Mouse (Mus musculus): ENCODE data around the gene Hand1. TPM values are rescaled to one million over a fixed set of nuclear protein-coding genes. Genes with fewer than 3 reads are reported as not detected.

Hand1 gene
- polyA plus RNA-seq (2015; fragmentation: Nextera tagmentation; extraction: Ambion mirVana) = 0.62 and 0.69 TPM in 2 replicates

DNA sequence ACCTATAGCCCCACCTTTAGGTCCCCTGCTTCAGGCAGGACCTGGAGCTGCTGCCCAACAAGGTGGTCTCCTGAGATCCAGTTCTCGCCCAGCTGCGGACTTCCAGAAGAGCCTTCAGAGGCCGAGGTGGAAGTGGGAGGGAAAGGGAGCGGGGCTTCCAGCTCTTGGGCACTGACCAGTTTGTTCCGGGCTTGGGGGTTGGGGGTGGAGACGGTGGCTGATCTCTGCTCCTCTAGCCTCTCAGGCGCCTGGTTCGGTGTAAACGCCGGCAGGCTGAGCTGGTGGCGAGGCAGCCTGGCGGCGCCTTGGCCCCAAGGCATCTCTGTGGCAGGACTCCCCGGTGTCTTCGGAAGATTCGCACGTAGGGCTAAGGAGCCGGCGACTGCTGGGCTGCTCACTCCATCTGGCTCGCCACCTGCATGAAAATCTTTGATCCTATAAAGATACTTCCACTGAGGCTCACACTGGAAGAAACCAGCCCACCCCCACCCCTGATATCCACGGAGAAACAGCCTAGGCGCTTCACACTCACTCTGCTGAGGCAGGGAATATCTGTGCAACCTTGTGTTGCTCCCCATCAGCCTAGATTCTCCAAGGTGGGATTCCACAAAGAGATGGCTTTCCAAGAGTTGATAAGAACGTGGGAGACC, at the start of gene Hand1:
TSS of gene Hand1 (minus strand) at position 267 of the 650 bp plus-strand sequence.
- peak within 1 kb of the TSS; percentile 8; the same call in 1 of the 2 replicates for H3K4me2 ChIP-seq (replicated peaks)
- H3K4me3 ChIP-seq (replicated peaks) = peak within 1 kb of the TSS; percentile 10
- peaks cover 33% of the 10 kb centered on the region for H3K4me1 ChIP-seq
- no peaks in the 10 kb centered on the region for H3K9me3 ChIP-seq (replicated peaks)
- no peak within 1 kb of the TSS for H3K27ac ChIP-seq (replicated peaks)
- ATAC-seq (ENCODE audit: insufficient number of reproducible peaks, low FRiP score, low TSS enrichment, low read depth) = no peak
- H3K27me3 ChIP-seq = peaks cover 96% of the 10 kb centered on the region
- no peaks in the 10 kb centered on the region for H3K36me3 ChIP-seq
- H3K9ac ChIP-seq = no peak within 1 kb of the TSS
- 19% methylated on average over 23 of the region's 23 CpGs for WGBS

DNA sequence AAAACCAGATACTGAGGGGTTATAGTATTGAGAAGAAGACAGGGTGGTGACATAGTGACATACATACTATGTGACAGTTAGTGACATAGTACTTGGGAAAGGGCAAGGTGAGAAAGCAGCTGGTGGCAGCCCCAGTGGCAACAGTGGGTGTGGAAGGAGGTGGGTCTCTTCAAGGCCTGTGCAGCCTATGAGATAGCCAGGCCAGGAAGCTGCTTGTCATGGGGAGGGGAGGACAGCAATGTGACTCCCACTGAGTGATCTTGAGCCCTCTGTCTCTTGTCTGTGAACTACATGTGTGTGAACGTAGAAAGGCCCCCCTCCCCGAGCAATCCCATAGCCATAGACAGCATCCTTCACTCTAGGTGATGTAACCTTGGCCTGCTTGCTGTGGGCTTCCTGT, 43.5 kb upstream of the Hand1 start:
- H3K4me3 ChIP-seq (replicated peaks) = no peak overlapping the region
- no peak overlapping the region for H3K4me2 ChIP-seq (replicated peaks)
- H3K27ac ChIP-seq (replicated peaks) = no peak overlapping the region
- no peak overlapping the region for H3K9ac ChIP-seq
- 76% methylated on average over 2 of the region's 2 CpGs for WGBS
- no peaks in the 10 kb centered on the region for H3K9me3 ChIP-seq (replicated peaks)
- no peaks in the 10 kb centered on the region for H3K4me1 ChIP-seq
- H3K27me3 ChIP-seq = no peaks in the 10 kb centered on the region
- ATAC-seq (ENCODE audit: insufficient number of reproducible peaks, low FRiP score, low TSS enrichment, low read depth) = peak; percentile 29; the same call in 1 of the 2 replicates
- H3K36me3 ChIP-seq = no peaks in the 10 kb centered on the region

DNA sequence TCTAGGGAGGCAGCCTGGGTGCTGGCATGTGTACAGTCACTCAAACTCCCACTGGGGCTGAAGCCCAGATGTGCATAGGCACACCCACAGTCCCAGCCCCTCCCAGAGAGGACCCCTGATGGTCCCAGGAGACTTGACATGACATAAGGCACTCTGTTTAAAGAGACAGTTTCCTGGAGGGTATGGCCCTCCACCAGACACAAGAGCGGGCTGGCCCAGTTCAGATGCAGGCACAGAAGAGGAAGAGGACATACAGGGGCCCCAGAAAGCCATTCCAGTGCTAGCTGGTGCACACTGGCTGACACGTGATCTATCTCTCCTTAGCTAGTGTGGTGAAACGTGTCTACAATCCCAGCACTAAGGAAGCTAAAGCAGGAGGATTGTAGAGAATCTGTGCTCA, 40.4 kb upstream of the Hand1 start:
- Histone ChIP-seq H3K9ac (no peak overlapping the region), H3K9me3 (replicated peaks) (no peaks in the 10 kb centered on the region), H3K4me2 (replicated peaks) (no peak overlapping the region), H3K36me3 (no peaks in the 10 kb centered on the region), H3K4me3 (replicated peaks) (no peak overlapping the region), H3K27me3 (no peaks in the 10 kb centered on the region), H3K4me1 (no peaks in the 10 kb centered on the region), H3K27ac (replicated peaks) (no peak overlapping the region)
- no peak for ATAC-seq (ENCODE audit: insufficient number of reproducible peaks, low FRiP score, low TSS enrichment, low read depth)
- WGBS = 57% methylated on average over 3 of the region's 3 CpGs

DNA sequence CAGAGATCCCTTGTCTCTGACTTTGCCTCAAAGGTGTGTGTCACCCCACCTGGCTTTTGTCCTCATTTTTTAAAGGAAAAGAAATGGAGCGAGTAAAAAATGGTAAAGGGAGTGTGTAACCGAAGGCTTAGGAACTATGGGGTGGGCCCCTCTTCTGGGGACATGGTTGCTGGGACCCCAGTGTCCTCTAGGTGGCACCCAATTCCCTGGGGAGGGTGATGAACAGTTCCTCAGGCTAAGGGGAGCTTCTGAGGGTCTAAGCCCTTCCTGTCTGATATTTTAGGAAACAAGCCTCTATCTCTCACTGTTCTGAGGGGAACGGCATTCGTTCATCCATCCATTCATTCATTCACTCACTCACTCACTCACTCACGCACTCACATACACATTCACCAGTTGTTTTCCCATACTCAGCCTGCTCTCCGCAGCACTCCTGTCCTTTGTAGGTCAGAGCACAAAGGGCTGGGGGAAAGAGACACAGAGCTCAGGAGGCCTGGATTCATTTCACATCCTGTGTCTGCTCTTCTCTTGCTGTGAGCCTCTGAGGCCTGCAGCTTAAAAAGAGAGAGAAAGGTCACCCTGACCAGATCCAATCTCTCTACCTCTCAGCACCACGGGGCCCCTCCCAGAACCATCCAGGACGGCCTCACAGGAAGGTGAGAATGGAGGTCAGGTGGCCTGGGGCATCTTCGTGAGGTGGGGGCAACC, 36.3 kb upstream of the Hand1 start:
- no peak overlapping the region for H3K9ac ChIP-seq
- H3K36me3 ChIP-seq = no peaks in the 10 kb centered on the region
- 0 out of 2 replicates have a peak, but pooled peaks cover 2% of the 10 kb centered on the region for H3K27me3 ChIP-seq
- H3K27ac ChIP-seq (replicated peaks) = no peak overlapping the region
- no peak overlapping the region for H3K4me3 ChIP-seq (replicated peaks)
- H3K4me1 ChIP-seq = no peaks in the 10 kb centered on the region
- no peak overlapping the region for H3K4me2 ChIP-seq (replicated peaks)
- H3K9me3 ChIP-seq (replicated peaks) = no peaks in the 10 kb centered on the region
- no peak for ATAC-seq (ENCODE audit: insufficient number of reproducible peaks, low FRiP score, low TSS enrichment, low read depth)
- 51% methylated on average over 9 of the region's 9 CpGs for WGBS

DNA sequence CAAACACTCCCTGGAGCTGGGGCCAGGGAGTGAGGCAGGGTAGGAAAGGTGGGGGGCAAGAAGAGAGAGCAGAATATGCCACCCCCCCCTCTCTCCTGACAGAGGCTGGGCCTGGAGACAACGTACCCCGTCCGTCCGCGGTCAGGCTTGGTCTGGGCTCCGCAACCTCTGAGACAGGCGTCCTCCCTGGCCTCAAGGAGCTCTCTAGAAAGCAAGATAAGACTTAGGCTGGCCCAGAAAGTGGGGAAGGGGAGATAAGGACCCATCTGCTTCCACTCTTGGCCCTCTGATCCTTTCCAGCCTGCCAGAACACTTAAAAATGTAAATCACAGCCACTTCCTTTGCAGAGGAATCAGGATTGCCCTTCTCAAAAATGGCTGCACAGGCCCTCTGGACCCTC, 33.8 kb upstream of the Hand1 start:
- no peak overlapping the region for H3K4me3 ChIP-seq (replicated peaks)
- H3K4me1 ChIP-seq = no peaks in the 10 kb centered on the region
- no peaks in the 10 kb centered on the region for H3K36me3 ChIP-seq
- H3K27me3 ChIP-seq = 0 out of 2 replicates have a peak, but pooled peaks cover 2% of the 10 kb centered on the region
- H3K9me3 ChIP-seq (replicated peaks) = no peaks in the 10 kb centered on the region
- no peak overlapping the region for H3K27ac ChIP-seq (replicated peaks)
- 28% methylated on average over 7 of the region's 7 CpGs for WGBS
- ATAC-seq (ENCODE audit: insufficient number of reproducible peaks, low FRiP score, low TSS enrichment, low read depth) = no peak
- no peak overlapping the region for H3K4me2 ChIP-seq (replicated peaks)
- no peak overlapping the region for H3K9ac ChIP-seq

DNA sequence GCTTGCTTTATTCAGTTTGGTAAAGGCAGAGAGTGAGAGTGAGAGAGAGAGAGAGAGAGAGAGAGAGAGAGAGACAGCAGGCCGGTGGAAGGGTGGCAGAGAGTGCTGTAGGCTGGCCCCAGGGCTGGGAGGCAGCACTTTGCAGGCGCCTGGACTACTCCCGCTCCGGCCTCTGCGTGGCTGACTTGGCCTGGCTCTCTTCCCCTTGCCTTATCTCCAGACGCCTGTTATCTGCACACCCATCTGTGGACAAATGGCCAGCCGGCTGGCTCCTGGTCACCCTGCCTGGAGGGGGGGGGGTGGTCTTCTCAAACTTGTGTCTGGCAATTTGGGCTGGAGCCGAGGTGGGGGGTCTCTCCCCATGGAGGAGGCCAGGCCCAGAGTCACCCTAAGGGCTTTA, 32.0 kb upstream of the Hand1 start:
- Histone ChIP-seq H3K9me3 (replicated peaks) (no peaks in the 10 kb centered on the region), H3K27me3 (0 out of 2 replicates have a peak, but pooled peaks cover 2% of the 10 kb centered on the region), H3K27ac (replicated peaks) (no peak overlapping the region), H3K4me3 (replicated peaks) (no peak overlapping the region), H3K9ac (no peak overlapping the region), H3K36me3 (no peaks in the 10 kb centered on the region), H3K4me1 (no peaks in the 10 kb centered on the region), H3K4me2 (replicated peaks) (no peak overlapping the region)
- 34% methylated on average over 8 of the region's 8 CpGs for WGBS
- ATAC-seq (ENCODE audit: insufficient number of reproducible peaks, low FRiP score, low TSS enrichment, low read depth) = no peak

DNA sequence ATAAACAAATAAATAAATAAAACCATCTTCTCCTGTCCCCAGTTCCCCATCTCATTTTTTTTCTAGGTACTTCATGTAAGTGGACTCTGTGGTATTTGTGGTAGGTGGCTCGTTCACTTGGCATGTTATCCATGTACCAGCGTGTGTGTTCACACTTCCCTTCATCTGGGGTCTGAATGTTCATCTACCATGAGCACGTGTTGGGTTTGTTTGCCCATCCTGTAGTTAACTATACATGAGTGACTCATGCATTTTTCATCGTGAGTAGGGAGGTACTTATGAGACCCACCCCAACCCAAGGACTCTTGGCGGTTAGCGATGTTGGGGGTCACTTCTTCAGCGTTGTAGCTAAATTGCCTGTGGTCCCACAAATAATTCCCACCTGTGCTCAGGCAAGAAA, 29.5 kb upstream of the Hand1 start:
- no peaks in the 10 kb centered on the region for H3K36me3 ChIP-seq
- no peaks in the 10 kb centered on the region for H3K9me3 ChIP-seq (replicated peaks)
- no peak overlapping the region for H3K4me3 ChIP-seq (replicated peaks)
- no peak overlapping the region for H3K27ac ChIP-seq (replicated peaks)
- H3K27me3 ChIP-seq = no peaks in the 10 kb centered on the region
- no peaks in the 10 kb centered on the region for H3K4me1 ChIP-seq
- no peak for ATAC-seq (ENCODE audit: insufficient number of reproducible peaks, low FRiP score, low TSS enrichment, low read depth)
- 82% methylated on average over 7 of the region's 7 CpGs for WGBS
- H3K4me2 ChIP-seq (replicated peaks) = no peak overlapping the region
- H3K9ac ChIP-seq = no peak overlapping the region

DNA sequence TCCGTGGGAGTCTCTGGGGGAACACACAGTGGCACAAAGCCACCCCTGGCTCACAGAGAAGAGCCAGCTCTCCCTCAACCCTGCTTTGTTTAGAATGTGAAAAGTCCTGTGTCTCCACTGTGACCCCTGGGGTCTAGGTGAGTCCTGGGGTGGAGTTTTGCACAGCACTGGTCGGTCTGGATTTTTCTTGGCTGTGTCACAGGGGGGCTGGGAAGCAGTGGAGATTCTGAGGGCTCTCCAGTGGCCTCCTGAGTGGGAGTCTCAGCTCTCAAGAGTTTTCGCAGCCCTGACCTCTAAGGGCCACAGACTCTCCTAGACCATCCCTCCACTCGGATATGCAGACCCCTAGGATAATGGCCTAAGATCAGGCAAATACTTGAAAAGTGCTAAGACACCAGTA, 25.1 kb upstream of the Hand1 start:
- Histone ChIP-seq H3K4me2 (replicated peaks) (no peak overlapping the region), H3K9ac (no peak overlapping the region), H3K4me3 (replicated peaks) (no peak overlapping the region), H3K36me3 (no peaks in the 10 kb centered on the region), H3K9me3 (replicated peaks) (no peaks in the 10 kb centered on the region), H3K27me3 (no peaks in the 10 kb centered on the region), H3K4me1 (no peaks in the 10 kb centered on the region), H3K27ac (replicated peaks) (no peak overlapping the region)
- 43% methylated on average over 4 of the region's 4 CpGs for WGBS
- no peak for ATAC-seq (ENCODE audit: insufficient number of reproducible peaks, low FRiP score, low TSS enrichment, low read depth)

DNA sequence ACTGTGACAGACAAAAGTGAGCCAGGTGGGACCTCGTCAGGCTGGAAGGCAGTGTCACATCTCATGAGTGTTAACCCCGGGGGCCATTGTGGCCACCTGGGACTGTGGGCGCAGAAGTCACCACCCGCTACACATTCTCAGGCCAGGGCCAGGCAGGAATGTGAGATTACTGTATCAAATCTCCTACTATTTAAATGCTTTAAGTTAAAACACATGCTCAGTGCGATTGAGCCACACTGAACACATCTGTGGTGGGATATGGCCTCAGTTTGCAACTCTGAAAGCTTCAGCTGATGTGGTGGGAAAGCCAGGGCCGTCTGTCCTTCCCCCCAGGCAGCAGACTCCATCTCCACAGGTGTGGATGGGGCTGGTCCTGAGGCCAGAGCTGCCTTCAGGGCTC, 21.0 kb upstream of the Hand1 start:
- 17% methylated on average over 6 of the region's 6 CpGs for WGBS
- Histone ChIP-seq H3K9ac (no peak overlapping the region), H3K4me1 (no peaks in the 10 kb centered on the region), H3K36me3 (no peaks in the 10 kb centered on the region), H3K4me3 (replicated peaks) (no peak overlapping the region), H3K9me3 (replicated peaks) (no peaks in the 10 kb centered on the region), H3K27ac (replicated peaks) (no peak overlapping the region), H3K27me3 (peaks cover 8% of the 10 kb centered on the region; the same call in 1 of the 2 replicates), H3K4me2 (replicated peaks) (no peak overlapping the region)
- no peak for ATAC-seq (ENCODE audit: insufficient number of reproducible peaks, low FRiP score, low TSS enrichment, low read depth)

DNA sequence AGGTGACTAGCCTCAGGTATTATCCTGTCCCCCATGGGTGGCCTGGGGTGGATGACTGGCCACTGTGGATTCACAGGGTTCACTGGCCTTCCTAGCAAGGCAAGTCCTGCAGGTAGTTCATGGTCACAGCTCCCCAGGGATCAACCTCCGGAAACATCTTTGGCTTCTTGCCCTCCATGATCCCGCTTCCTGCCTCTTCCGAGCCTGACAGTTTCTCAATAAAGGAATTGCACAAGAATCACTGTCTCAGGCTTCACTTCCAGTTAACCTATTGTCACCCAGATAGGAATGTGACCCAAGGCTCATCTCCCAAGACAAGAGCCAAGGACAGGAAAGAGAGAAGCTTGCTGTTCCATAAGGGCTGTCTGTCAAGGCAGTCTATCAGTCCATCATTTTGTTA, 18.3 kb upstream of the Hand1 start:
- ATAC-seq (ENCODE audit: insufficient number of reproducible peaks, low FRiP score, low TSS enrichment, low read depth) = no peak
- no peak overlapping the region for H3K4me2 ChIP-seq (replicated peaks)
- WGBS = 33% methylated on average over 3 of the region's 3 CpGs
- no peak overlapping the region for H3K9ac ChIP-seq
- no peaks in the 10 kb centered on the region for H3K36me3 ChIP-seq
- H3K9me3 ChIP-seq (replicated peaks) = no peaks in the 10 kb centered on the region
- no peak overlapping the region for H3K27ac ChIP-seq (replicated peaks)
- H3K4me3 ChIP-seq (replicated peaks) = no peak overlapping the region
- H3K27me3 ChIP-seq = peaks cover 11% of the 10 kb centered on the region
- H3K4me1 ChIP-seq = no peaks in the 10 kb centered on the region

DNA sequence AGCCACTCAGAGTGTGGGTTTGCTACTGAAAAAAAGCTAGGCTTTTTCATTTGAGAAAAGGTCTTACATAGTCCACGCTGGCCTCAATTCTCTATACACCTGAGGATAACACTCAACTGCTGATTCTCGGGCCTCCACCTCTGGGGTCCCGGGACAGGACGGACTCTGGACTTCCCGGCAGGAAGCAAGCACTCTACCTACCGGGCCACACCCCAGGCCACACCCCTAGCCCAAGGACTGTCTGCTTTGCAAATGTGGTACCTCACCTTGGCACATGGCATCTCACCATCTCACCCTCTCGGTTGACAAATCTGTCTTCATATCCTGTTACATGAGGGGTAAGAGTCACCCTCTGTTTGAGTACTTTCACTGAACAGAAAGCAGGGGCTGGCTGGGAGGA, 17.7 kb upstream of the Hand1 start:
- Histone ChIP-seq H3K4me3 (replicated peaks) (no peak overlapping the region), H3K9ac (no peak overlapping the region), H3K36me3 (no peaks in the 10 kb centered on the region), H3K4me1 (no peaks in the 10 kb centered on the region), H3K27me3 (peaks cover 11% of the 10 kb centered on the region), H3K9me3 (replicated peaks) (no peaks in the 10 kb centered on the region), H3K27ac (replicated peaks) (no peak overlapping the region), H3K4me2 (replicated peaks) (no peak overlapping the region)
- ATAC-seq (ENCODE audit: insufficient number of reproducible peaks, low FRiP score, low TSS enrichment, low read depth) = no peak
- WGBS = 45% methylated on average over 7 of the region's 7 CpGs

DNA sequence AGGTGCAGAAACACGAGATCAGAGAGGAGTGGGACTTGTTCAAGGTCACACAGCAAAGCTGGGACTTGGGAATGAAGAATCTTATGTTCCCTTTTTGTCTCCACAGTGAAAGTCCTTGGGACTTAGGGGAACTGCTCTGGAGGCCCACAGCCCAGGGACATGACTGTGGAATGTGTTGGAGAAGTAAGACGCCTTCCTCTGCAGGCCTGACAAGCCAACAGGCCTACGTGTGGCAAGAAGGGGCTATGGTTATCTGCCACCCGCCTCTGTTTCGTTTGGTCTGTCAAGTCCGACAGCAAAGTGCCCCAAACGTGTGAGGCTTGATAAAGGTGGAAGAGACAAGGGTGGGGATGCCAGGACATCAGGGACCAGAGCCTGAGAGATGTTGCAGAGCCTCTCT, 14.8 kb upstream of the Hand1 start:
- no peaks in the 10 kb centered on the region for H3K9me3 ChIP-seq (replicated peaks)
- H3K4me1 ChIP-seq = no peaks in the 10 kb centered on the region
- H3K27me3 ChIP-seq = peaks cover 22% of the 10 kb centered on the region
- no peak overlapping the region for H3K9ac ChIP-seq
- no peak overlapping the region for H3K4me2 ChIP-seq (replicated peaks)
- WGBS = 69% methylated on average over 7 of the region's 7 CpGs
- no peak for ATAC-seq (ENCODE audit: insufficient number of reproducible peaks, low FRiP score, low TSS enrichment, low read depth)
- H3K36me3 ChIP-seq = no peaks in the 10 kb centered on the region
- no peak overlapping the region for H3K27ac ChIP-seq (replicated peaks)
- no peak overlapping the region for H3K4me3 ChIP-seq (replicated peaks)

Measured in embryonic facial prominence, embryonic 15.5 days (tissue).